Mouse (Mus musculus): ENCODE results near the gene Ror1. TPM values are rescaled to one million over a fixed set of nuclear protein-coding genes. Genes with fewer than 3 reads are reported as not detected.

Ror1 gene
- total RNA-seq, 2 experiments from 2014 or later: not detected

DNA sequence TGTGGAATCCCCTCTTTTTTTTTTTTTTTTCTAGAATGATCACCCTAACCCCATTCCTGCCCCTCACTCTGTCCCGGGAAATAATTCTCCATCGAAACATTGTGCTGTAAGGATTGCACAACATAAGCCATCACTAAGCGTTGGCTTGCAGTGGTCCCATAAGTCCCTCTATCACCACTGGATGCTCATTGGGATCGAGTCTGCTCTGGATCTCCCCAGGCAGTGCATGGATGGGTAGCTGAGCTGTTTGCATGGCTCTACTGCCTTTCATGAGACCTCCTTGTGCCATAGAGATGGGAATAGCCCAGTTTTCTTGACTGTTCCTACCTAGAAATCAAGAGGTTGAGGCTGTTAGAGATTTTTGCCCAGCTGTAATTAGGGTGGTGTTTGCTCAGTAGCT lies 13.0 kb downstream of the Ror1 start:
- no peak for ATAC-seq (replicated peaks; ENCODE audit: low FRiP score, poor library complexity, severe bottlenecking)

- no peak for ATAC-seq (replicated peaks; ENCODE audit: low FRiP score, poor library complexity, severe bottlenecking)
Observed at GRCm38 (mm10) chr4:100114148-100114547, 18.6 kb downstream of the Ror1 start.

DNA sequence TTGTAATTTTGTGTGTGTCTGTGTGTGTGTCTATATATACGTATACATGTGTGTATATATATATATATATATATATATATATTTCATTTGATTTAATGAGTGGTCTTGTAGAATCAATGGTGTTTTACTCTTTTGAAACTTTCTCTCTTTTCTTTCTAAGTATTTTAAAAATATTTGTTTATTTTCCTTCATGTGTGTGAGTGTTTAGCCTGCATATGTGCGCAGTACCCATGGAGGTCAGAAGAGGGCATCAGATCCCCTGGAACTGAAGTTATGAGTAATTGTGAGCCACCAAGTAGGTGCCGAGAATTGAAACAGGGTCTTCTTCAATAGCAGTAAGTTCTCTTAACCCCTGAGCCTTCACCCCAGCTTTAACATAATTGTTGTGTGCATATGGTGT lies 20.8 kb downstream of the Ror1 start:
- no peak for ATAC-seq (replicated peaks; ENCODE audit: low FRiP score, poor library complexity, severe bottlenecking)

DNA sequence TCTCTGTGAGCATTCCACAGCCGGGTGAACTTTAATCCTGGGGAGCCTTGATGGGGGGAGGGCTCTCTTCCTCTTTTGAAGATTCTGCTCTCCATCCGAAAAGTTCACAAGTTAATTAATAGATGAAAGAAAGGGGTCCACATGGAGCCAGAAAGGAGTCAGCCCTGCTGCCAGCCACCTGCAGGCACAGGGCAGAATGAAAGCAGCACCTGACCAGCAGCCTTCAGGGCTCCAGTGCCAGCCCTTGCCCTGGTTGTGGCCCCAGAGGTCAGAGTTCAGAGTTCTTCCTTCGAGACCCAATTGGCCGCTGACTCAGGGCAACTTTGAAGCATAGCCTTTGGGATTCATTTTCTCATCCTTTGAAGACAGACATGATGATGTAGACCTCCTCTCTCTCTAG lies 23.1 kb downstream of the Ror1 start:
- ATAC-seq (replicated peaks; ENCODE audit: low FRiP score, poor library complexity, severe bottlenecking): no peak

DNA sequence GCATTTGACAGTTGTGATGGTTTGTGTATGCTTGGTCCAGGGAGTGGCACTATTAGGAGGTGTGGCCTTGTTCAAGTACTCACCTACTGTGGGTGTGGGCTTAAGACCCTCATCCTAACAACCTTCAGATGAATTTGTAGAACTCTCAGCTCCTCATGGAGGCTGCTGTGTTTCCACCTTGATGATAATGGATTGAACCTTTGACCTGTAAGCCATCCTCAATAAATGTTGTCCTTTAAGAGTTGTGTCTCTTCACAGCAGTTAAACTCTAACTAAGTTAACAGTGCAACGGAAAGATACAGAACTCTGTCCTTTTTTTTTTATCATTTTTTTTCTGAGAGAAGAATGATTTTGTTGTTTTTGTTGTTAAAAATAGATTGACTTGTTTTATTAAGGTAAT lies 23.8 kb downstream of the Ror1 start:
- no peak for ATAC-seq (replicated peaks; ENCODE audit: low FRiP score, poor library complexity, severe bottlenecking)

GRCm38 (mm10) chr4:100120547-100120946 lies 25.0 kb downstream of the Ror1 start:
- ATAC-seq (replicated peaks; ENCODE audit: low FRiP score, poor library complexity, severe bottlenecking): no peak

GRCm38 (mm10) chr4:100122436-100122835 lies 26.8 kb downstream of the Ror1 start:
- ATAC-seq (replicated peaks; ENCODE audit: low FRiP score, poor library complexity, severe bottlenecking): no peak

GRCm38 (mm10) chr4:100123519-100123918 lies 27.9 kb downstream of the Ror1 start:
- ATAC-seq (replicated peaks; ENCODE audit: low FRiP score, poor library complexity, severe bottlenecking): no peak

DNA sequence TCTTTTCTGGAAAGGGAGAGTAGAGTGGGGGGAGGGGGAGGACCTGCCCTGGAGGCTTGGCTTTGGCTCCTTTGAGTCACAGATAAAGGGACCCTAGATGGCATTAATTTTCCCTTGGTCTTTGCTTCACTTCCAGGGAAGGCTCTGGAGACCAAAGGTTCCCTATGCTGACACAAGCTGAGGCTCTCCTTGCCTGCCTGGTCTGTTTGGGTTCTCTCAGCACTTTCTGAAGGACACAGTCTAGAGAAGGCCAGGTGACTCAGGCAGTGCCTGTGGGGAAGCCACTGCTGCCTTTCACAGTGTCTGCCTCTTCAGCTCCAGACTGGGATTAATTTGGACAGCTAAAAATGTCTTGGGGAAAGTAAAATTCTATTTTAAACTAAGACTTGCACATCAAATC lies 28.5 kb downstream of the Ror1 start:
- no peak for ATAC-seq (replicated peaks; ENCODE audit: low FRiP score, poor library complexity, severe bottlenecking)

- ATAC-seq (replicated peaks; ENCODE audit: low FRiP score, poor library complexity, severe bottlenecking): no peak
Observed at GRCm38 (mm10) chr4:100124935-100125334, 29.3 kb downstream of the Ror1 start.

GRCm38 (mm10) chr4:100126531-100127310 lies 31.1 kb downstream of the Ror1 start:
- ATAC-seq (replicated peaks; ENCODE audit: low FRiP score, poor library complexity, severe bottlenecking): no peak

- ATAC-seq (replicated peaks; ENCODE audit: low FRiP score, poor library complexity, severe bottlenecking): no peak
Observed at GRCm38 (mm10) chr4:100128026-100128922, 32.7 kb downstream of the Ror1 start.

- ATAC-seq (replicated peaks; ENCODE audit: low FRiP score, poor library complexity, severe bottlenecking): no peak
Observed at GRCm38 (mm10) chr4:100129201-100129600, 33.6 kb downstream of the Ror1 start.

- ATAC-seq (replicated peaks; ENCODE audit: low FRiP score, poor library complexity, severe bottlenecking): no peak
Observed at GRCm38 (mm10) chr4:100130771-100131475, 35.3 kb downstream of the Ror1 start.

DNA sequence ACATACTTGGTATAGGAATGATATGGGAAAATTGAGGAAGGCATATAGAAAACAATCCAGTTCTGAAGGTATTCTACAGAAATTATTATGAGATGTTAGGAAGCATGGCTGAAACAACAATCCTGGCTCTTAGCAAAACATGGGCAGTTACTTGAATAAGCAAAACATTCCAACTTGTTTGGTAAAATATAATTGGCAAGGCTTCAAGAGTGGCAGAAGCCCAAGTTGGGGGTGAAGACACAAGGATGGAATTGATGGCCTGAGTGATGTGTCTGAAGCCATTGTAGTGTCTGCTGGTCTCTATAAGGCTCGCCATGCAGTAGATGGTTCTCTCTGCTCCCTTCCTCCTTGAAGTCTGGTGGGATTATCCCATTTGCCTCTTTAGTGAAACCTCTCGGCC lies 35.9 kb downstream of the Ror1 start:
- no peak for ATAC-seq (replicated peaks; ENCODE audit: low FRiP score, poor library complexity, severe bottlenecking)

DNA sequence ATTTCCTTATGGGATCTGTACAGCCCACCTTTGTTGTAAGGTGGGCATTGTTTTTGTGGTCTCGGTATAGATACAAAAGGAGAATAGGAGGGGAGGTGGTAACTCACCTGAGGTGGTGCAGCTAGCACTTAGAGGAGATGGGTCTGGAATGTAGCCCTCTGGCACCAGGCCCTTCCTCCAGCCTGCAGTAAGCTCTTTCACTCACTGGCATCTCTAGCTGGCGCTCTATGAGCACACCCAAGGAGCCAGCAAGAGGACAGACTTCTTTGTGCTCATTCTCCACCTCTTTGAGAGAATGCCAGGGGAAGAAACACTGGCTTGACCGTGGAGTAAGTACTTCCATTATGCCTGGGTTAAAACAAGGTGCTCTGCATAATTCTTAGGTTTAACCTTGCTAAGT lies 36.7 kb downstream of the Ror1 start:
- no peak for ATAC-seq (replicated peaks; ENCODE audit: low FRiP score, poor library complexity, severe bottlenecking)

DNA sequence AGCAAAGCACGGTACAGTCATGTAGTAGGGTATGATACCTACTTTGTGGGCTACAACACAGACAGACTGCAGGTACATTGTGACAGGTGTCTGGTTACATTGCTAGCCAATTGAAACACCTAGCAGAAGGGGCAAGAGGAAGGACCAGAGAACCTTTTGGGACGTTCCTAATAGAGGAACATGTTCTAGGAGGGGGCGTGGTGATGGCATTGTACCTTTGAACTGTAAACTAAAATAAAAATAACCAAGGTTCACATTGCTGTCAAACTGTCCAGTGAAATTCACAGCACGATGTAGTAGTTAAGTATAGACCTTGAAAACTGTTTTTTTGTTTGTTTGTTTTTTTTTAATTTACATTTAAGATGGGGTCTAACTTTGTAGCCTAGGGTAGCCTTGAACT lies 40.5 kb downstream of the Ror1 start:
- no peak for ATAC-seq (replicated peaks; ENCODE audit: low FRiP score, poor library complexity, severe bottlenecking)

DNA sequence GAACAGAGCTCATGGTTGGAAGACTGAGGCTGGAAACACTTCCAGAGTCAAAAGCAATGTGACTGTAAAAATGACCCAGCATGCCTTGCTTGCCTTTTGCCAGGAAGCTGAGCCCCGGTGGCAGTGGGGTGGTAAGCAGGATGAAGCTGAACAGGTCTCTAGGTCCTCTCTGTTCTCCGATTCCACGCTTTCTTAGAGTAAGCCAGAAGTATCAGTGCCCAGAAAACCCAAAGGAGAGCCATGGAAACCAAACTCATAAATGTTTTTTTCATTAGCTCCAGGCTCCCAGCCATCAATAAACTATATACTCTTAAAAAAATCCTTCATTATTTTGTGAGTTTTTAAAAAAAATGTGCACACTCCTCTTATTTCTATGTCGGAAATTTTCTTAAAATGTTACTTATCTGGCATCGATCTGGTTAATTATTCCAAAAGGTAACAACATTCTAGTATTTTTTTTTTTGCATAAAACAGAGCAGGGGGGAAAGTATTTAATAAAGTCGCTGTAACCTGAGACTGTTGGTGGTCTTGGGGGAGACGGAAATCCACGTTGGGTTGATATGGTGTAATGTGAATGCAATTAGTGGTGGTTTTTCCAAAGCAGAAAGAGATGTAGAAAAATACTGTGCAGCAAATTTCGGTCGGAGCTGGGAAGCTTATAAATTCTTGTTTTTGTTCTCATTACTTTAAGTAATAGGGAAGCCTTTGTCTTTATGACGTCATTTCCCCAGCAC lies 41.7 kb downstream of the Ror1 start:
- ATAC-seq (replicated peaks; ENCODE audit: low FRiP score, poor library complexity, severe bottlenecking): no peak

GRCm38 (mm10) chr4:100141626-100142025 lies 46.0 kb downstream of the Ror1 start:
- no peak for ATAC-seq (replicated peaks; ENCODE audit: low FRiP score, poor library complexity, severe bottlenecking)

- ATAC-seq (replicated peaks; ENCODE audit: low FRiP score, poor library complexity, severe bottlenecking): no peak
Observed at GRCm38 (mm10) chr4:100144744-100145143, 49.2 kb downstream of the Ror1 start.
